Mouse (Mus musculus) heart, adult 2 months (tissue): ENCODE data around the gene Odc1. TPM values are rescaled to one million over a fixed set of nuclear protein-coding genes. Genes with fewer than 3 reads are reported as not detected.

Source experiments
- DNase-seq, 2 experiments: peaks; one replicate each; pipeline ENCODE4 v3.0.0; 2021
- H3K27ac ChIP-seq: fragments of 200-600 bp; 2 replicates; pipeline ENCODE4 v1.8.1; 2022
- H3K27me3 ChIP-seq: fragments of 200-500 bp; 2 replicates; pipeline ENCODE4 v1.6.1; 2012; ENCODE audit warnings: mild to moderate bottlenecking, low read length, inconsistent platforms, mixed read lengths; ENCODE audit not compliant: control insufficient read depth, insufficient read depth
- H3K36me3 ChIP-seq: fragments of 200-500 bp; 2 replicates; pipeline ENCODE4 v1.6.1; 2012; ENCODE audit warnings: low read length, inconsistent platforms; ENCODE audit not compliant: control insufficient read depth, insufficient read depth
- H3K4me1 ChIP-seq: fragments of 200-500 bp; 2 replicates; pipeline ENCODE4 v1.6.1; 2011; ENCODE audit warnings: low read length; ENCODE audit not compliant: control insufficient read depth, insufficient read depth
- H3K4me3 ChIP-seq: fragments of 200-600 bp; 2 replicates; pipeline ENCODE4 v1.8.1; 2022
- H3K79me2 ChIP-seq: fragments of 200-500 bp; replicated peaks from 2 replicates; pipeline ENCODE4 v1.6.1; 2012; ENCODE audit warnings: mild to moderate bottlenecking, inconsistent platforms, low read length, moderate library complexity, mixed read lengths; ENCODE audit not compliant: control insufficient read depth, insufficient read depth
- H3K9ac ChIP-seq: fragments of 200-500 bp; 2 replicates; pipeline ENCODE4 v1.6.1; 2012; ENCODE audit warnings: low read depth, mild to moderate bottlenecking, control low read depth, inconsistent platforms, low read length, mixed read lengths
- CTCF ChIP-seq: fragments of 200-600 bp; IDR thresholded peaks from 2 replicates; pipeline ENCODE4 v1.8.1; 2022; ENCODE audit warnings: antibody characterized with exemption, mild to moderate bottlenecking, moderate library complexity
- EP300 ChIP-seq: fragments of 200-500 bp; IDR thresholded peaks from 2 replicates; pipeline ENCODE4 v1.6.1; 2011; ENCODE audit warnings: low read depth, low read length, control low read depth; ENCODE audit not compliant: insufficient read depth
- POLR2A ChIP-seq: fragments of 200-500 bp; IDR thresholded peaks from 2 replicates; pipeline ENCODE4 v1.6.1; 2011; ENCODE audit warnings: mild to moderate bottlenecking, low read depth, low read length, control low read depth; ENCODE audit not compliant: insufficient read depth
- WGBS: fragments of 180-500 bp; shearing (Covaris S2); methylation state at CpG from one replicate; pipeline ENCODE4 v1.1.7; 2018; 5-methylcytosine and 5-hydroxymethylcytosine counted together
- intact Hi-C: fragments of 180-260 bp; cut with DNase I; formaldehyde crosslinking; loops from one replicate; pipeline ENCODE4 v1.15.1; 2025
- polyA plus RNA-seq: library from polyadenylated mRNA; depleted of rRNA; stranded (reverse); fragments of >200 nt; gene quantifications from 2 replicates; pipeline ENCODE4 v1.2.3, GENCODE M21; 2012
- total RNA-seq, 2 experiments: library from RNA; stranded (reverse); gene quantifications; 2 replicates each; pipeline ENCODE4 v1.2.3; 2021

Odc1 gene
- total and polyA plus RNA-seq, 3 experiments: 52.7 to 74.4 (median 72.2) TPM

GRCm38 (mm10) chr12:17530825-17531224 lies 13.8 kb upstream of the Odc1 start:
- no peak for TF ChIP-seq POLR2A
- no peak for TF ChIP-seq EP300
- TF ChIP-seq CTCF: no peak
- no peak for DNase-seq
- WGBS: 63% methylated on average over 4 of the region's 4 CpGs
- intact Hi-C loops: no loop called here
- Histone ChIP-seq H3K27ac (no peak overlapping the region), H3K27me3 (no peaks in the 10 kb centered on the region), H3K4me1 (no peaks in the 10 kb centered on the region), H3K36me3 (no peaks in the 10 kb centered on the region), H3K9ac (no peak overlapping the region), H3K4me3 (no peak overlapping the region), H3K79me2 (no peaks in the 10 kb centered on the region)

GRCm38 (mm10) chr12:17536222-17536621 lies 8.4 kb upstream of the Odc1 start:
- 90% methylated on average over 3 of the region's 3 CpGs for WGBS
- intact Hi-C loops: no loop called here

GRCm38 (mm10) chr12:17537147-17537546 lies 7.4 kb upstream of the Odc1 start:
- no peak for DNase-seq
- Histone ChIP-seq H3K9ac (no peak overlapping the region), H3K27me3 (no peaks in the 10 kb centered on the region), H3K79me2 (no peaks in the 10 kb centered on the region), H3K36me3 (no peaks in the 10 kb centered on the region), H3K27ac (no peak overlapping the region), H3K4me1 (no peaks in the 10 kb centered on the region), H3K4me3 (no peak overlapping the region)
- intact Hi-C loops: no loop called here
- 89% methylated on average over 3 of the region's 3 CpGs for WGBS
- TF ChIP-seq POLR2A (no peak), EP300 (no peak), CTCF (no peak)

More at GRCm38 (mm10) chr12:17536222-17536621, 8.4 kb upstream of the Odc1 start:
- no peaks in the 10 kb centered on the region for H3K79me2 ChIP-seq
- H3K36me3 ChIP-seq: no peaks in the 10 kb centered on the region
- H3K27me3 ChIP-seq: no peaks in the 10 kb centered on the region
- no peak for TF ChIP-seq POLR2A
- no peak for TF ChIP-seq CTCF
- TF ChIP-seq EP300: no peak
- no peak overlapping the region for H3K9ac ChIP-seq
- no peaks in the 10 kb centered on the region for H3K4me1 ChIP-seq
- no peak for DNase-seq
- H3K27ac ChIP-seq: no peak overlapping the region
- H3K4me3 ChIP-seq: no peak overlapping the region

GRCm38 (mm10) chr12:17538087-17538486 lies 6.5 kb upstream of the Odc1 start:
- no peak overlapping the region for H3K27ac ChIP-seq
- WGBS: 79% methylated on average over 3 of the region's 3 CpGs
- H3K79me2 ChIP-seq: no peaks in the 10 kb centered on the region
- H3K36me3 ChIP-seq: no peaks in the 10 kb centered on the region
- DNase-seq: no peak
- no peak overlapping the region for H3K9ac ChIP-seq
- intact Hi-C loops: no loop called here
- H3K4me3 ChIP-seq: no peak overlapping the region
- no peaks in the 10 kb centered on the region for H3K4me1 ChIP-seq
- TF ChIP-seq EP300: no peak
- no peaks in the 10 kb centered on the region for H3K27me3 ChIP-seq

GRCm38 (mm10) chr12:17539041-17539440 lies 5.6 kb upstream of the Odc1 start:
- H3K4me1 ChIP-seq: no peaks in the 10 kb centered on the region
- H3K4me3 ChIP-seq: no peak overlapping the region
- no peaks in the 10 kb centered on the region for H3K79me2 ChIP-seq
- TF ChIP-seq POLR2A: no peak
- TF ChIP-seq EP300: no peak
- TF ChIP-seq CTCF: no peak
- 61% methylated on average over 6 of the region's 6 CpGs for WGBS
- DNase-seq: no peak
- H3K27me3 ChIP-seq: no peaks in the 10 kb centered on the region
- intact Hi-C loops: no loop called here
- no peak overlapping the region for H3K27ac ChIP-seq
- no peak overlapping the region for H3K9ac ChIP-seq
- no peaks in the 10 kb centered on the region for H3K36me3 ChIP-seq

- 75% methylated on average over 6 of the region's 6 CpGs for WGBS
- Histone ChIP-seq H3K4me3 (no peak overlapping the region), H3K36me3 (no peaks in the 10 kb centered on the region), H3K4me1 (no peaks in the 10 kb centered on the region), H3K79me2 (no peaks in the 10 kb centered on the region), H3K9ac (no peak overlapping the region), H3K27me3 (no peaks in the 10 kb centered on the region), H3K27ac (no peak overlapping the region)
- intact Hi-C loops: no loop called here
- no peak for DNase-seq
- no peak for TF ChIP-seq POLR2A
- TF ChIP-seq EP300: no peak
- no peak for TF ChIP-seq CTCF
Measured at GRCm38 (mm10) chr12:17540040-17540552, 4.5 kb upstream of the Odc1 start.
